Mouse (Mus musculus): Measurements from ENCODE around the gene Tmigd3.

DNA sequence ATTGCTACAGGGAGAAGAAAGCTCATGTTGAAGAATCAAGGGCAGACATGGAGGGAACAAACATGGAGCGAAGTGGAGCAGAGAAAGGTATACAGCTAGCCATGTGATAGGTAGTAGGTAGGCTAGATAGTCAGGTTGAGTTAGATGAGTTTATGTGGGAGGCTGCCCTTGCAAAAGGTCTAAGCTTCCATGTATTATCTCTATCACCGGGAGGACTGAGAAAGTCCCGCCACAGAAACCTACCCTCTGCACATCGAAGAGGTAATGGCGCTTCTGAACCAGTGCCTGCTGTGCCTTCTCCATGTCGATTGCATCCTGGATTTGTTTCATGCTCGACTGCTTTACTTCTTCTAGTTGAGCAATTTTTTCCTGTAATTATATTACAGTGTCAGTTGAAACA, 80.6 kb downstream of the Tmigd3 start:
- TF ChIP-seq CTCF (IDR thresholded peaks at IDR 0.05; ENCODE audit: low read depth) (no peak), EP300 (optimal IDR thresholded peaks at IDR 0.05) (no peak)
